Mouse (Mus musculus): ENCODE measurements around the gene 1700037H04Rik. TPM values are rescaled to one million over a fixed set of nuclear protein-coding genes. Genes with fewer than 3 reads are reported as not detected.

1700037H04Rik gene
- polyA plus RNA-seq, 1 experiment, result 75.2 TPM

DNA sequence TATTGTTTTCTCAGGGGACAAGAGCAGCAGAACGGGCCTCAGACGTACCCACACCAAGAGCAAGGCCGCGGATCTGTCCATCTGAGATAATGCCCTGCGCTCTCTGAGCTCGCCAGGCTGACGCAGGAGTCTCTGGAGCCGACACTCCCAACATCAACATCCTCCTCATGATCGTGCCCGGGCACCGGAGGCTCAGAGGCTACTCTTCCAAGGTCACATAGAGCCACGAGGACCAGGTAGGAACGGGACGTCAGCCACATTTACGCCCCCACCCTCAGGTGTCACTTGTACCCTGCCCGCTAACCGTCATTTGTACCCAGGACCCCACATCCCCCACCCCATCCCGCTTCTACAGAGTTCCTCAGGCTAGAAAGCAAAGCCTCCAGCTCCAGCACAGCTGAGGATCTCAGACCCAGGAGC, 380 bp downstream of the 1700037H04Rik start:
- peak overlapping the region; percentile 59 for H3K4me3 ChIP-seq
- peaks cover 11% of the 10 kb centered on the region for H3K79me2 ChIP-seq (ENCODE audit: control insufficient read depth, insufficient read depth)
- H3K4me2 ChIP-seq (ENCODE audit: low read depth), result peak overlapping the region; percentile 75
- no peaks in the 10 kb centered on the region for H3K27me3 ChIP-seq (ENCODE audit: control insufficient read depth, insufficient read depth, insufficient read length)
- peak overlapping the region; percentile 20 for H3ac ChIP-seq (ENCODE audit: control insufficient read depth, insufficient read length)
- no peak for TF ChIP-seq MYOD1 (IDR thresholded peaks at IDR 0.05; ENCODE audit: control insufficient read depth in 1 of 3, insufficient read length in 2 of 3, low read depth in 2 of 3)
- TF ChIP-seq SRF (IDR thresholded peaks at IDR 0.05; ENCODE audit: control insufficient read depth, insufficient read length, low read depth), result no peak
- TF ChIP-seq TCF12 (IDR thresholded peaks at IDR 0.05; ENCODE audit: insufficient read depth, poor library complexity, severe bottlenecking), result no peak
- TF ChIP-seq CEBPB (IDR thresholded peaks at IDR 0.05; ENCODE audit: insufficient read depth, poor library complexity, severe bottlenecking), result no peak
- no peak for TF ChIP-seq E2F4 (IDR thresholded peaks at IDR 0.05; ENCODE audit: insufficient read depth)
- no peak for TF ChIP-seq POLR2A (IDR thresholded peaks at IDR 0.05; ENCODE audit: insufficient read length, low read depth)
- no peak for TF ChIP-seq REST (IDR thresholded peaks at IDR 0.05; ENCODE audit: insufficient read depth, insufficient read length)
- no peak for TF ChIP-seq POLR2AphosphoS2 (IDR thresholded peaks at IDR 0.05; ENCODE audit: insufficient read length, low read depth)
- no peak for TF ChIP-seq USF1 (IDR thresholded peaks at IDR 0.05; ENCODE audit: low read depth)
- no peak for TF ChIP-seq MYOG (IDR thresholded peaks at IDR 0.05; ENCODE audit: control insufficient read depth in 1 of 3, insufficient read depth in 1 of 3, insufficient read length in 2 of 3, low read depth in 2 of 3)
- no peak for TF ChIP-seq TCF3 (IDR thresholded peaks at IDR 0.05; ENCODE audit: insufficient read length, low read depth)
- TF ChIP-seq MAX (IDR thresholded peaks at IDR 0.05; ENCODE audit: low read depth), result no peak
- no peaks in the 10 kb centered on the region for H3K36me3 ChIP-seq (ENCODE audit: control insufficient read depth, insufficient read depth)

DNA sequence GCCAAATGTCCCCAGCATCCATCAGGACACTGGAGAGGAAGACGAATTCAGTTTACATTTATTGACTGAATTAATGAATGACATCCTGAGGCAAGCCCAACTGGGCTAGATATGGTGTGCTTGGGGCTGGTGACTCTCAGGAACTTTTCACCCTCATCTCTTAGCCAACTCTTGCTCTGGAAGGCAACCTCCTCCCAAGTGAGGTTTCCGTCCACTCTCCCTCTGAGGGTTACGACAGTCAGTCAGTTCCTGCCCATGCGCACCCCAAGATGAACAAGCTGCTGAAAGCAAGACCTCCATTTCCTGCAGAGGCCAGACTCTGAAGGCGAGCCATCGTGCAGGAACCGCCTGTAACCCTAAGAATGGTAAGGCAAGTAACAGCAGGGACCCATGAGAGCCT, 2.9 kb downstream of the 1700037H04Rik start:
- Histone ChIP-seq H3K79me2 (ENCODE audit: control insufficient read depth, insufficient read depth) (peaks cover 11% of the 10 kb centered on the region), H3K36me3 (ENCODE audit: control insufficient read depth, insufficient read depth) (no peaks in the 10 kb centered on the region), H3K27me3 (ENCODE audit: control insufficient read depth, insufficient read depth, insufficient read length) (no peaks in the 10 kb centered on the region), H3K4me3 (no peak overlapping the region), H3ac (ENCODE audit: control insufficient read depth, insufficient read length) (no peak overlapping the region), H3K4me2 (ENCODE audit: low read depth) (no peak overlapping the region)
- no peak for TF ChIP-seq TCF12 (IDR thresholded peaks at IDR 0.05; ENCODE audit: insufficient read depth, poor library complexity, severe bottlenecking)
- no peak for TF ChIP-seq TCF3 (IDR thresholded peaks at IDR 0.05; ENCODE audit: insufficient read length, low read depth)
- TF ChIP-seq MYOG (IDR thresholded peaks at IDR 0.05; ENCODE audit: control insufficient read depth in 1 of 3, insufficient read depth in 1 of 3, insufficient read length in 2 of 3, low read depth in 2 of 3), result no peak
- no peak for TF ChIP-seq POLR2A (IDR thresholded peaks at IDR 0.05; ENCODE audit: insufficient read length, low read depth)
- TF ChIP-seq MAX (IDR thresholded peaks at IDR 0.05; ENCODE audit: low read depth), result no peak
- TF ChIP-seq POLR2AphosphoS2 (IDR thresholded peaks at IDR 0.05; ENCODE audit: insufficient read length, low read depth), result no peak
- TF ChIP-seq CEBPB (IDR thresholded peaks at IDR 0.05; ENCODE audit: insufficient read depth, poor library complexity, severe bottlenecking), result no peak
- no peak for TF ChIP-seq E2F4 (IDR thresholded peaks at IDR 0.05; ENCODE audit: insufficient read depth)
- TF ChIP-seq MYOD1 (IDR thresholded peaks at IDR 0.05; ENCODE audit: control insufficient read depth in 1 of 3, insufficient read length in 2 of 3, low read depth in 2 of 3), result no peak
- no peak for TF ChIP-seq USF1 (IDR thresholded peaks at IDR 0.05; ENCODE audit: low read depth)
- no peak for TF ChIP-seq REST (IDR thresholded peaks at IDR 0.05; ENCODE audit: insufficient read depth, insufficient read length)
- no peak for TF ChIP-seq SRF (IDR thresholded peaks at IDR 0.05; ENCODE audit: control insufficient read depth, insufficient read length, low read depth)

DNA sequence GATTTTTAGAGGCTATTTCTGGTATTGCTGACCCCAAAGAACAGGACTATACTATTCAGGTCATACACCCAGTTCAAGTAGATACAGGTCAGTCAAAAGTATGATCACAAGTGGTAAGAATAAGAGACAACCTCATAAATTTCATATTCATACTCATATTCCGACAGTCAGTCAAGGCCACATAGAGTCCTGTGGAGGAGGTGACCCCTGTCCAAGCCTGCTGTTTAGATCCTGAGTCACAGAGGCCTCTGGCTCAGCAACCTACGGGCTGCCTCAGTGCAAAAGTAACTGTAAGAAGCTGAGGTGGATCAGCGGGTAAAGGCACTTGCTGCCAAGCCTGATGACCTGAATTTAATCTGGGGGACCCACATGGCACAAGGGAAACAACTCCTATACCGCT, 5.8 kb downstream of the 1700037H04Rik start:
- Histone ChIP-seq H3K27me3 (ENCODE audit: control insufficient read depth, insufficient read depth, insufficient read length) (no peaks in the 10 kb centered on the region), H3ac (ENCODE audit: control insufficient read depth, insufficient read length) (no peak overlapping the region), H3K36me3 (ENCODE audit: control insufficient read depth, insufficient read depth) (peaks cover 14% of the 10 kb centered on the region), H3K4me2 (ENCODE audit: low read depth) (no peak overlapping the region), H3K4me3 (no peak overlapping the region), H3K79me2 (ENCODE audit: control insufficient read depth, insufficient read depth) (peaks cover 6% of the 10 kb centered on the region)
- TF ChIP-seq REST (IDR thresholded peaks at IDR 0.05; ENCODE audit: insufficient read depth, insufficient read length), result no peak
- TF ChIP-seq SRF (IDR thresholded peaks at IDR 0.05; ENCODE audit: control insufficient read depth, insufficient read length, low read depth), result no peak
- no peak for TF ChIP-seq CEBPB (IDR thresholded peaks at IDR 0.05; ENCODE audit: insufficient read depth, poor library complexity, severe bottlenecking)
- TF ChIP-seq MYOD1 (IDR thresholded peaks at IDR 0.05; ENCODE audit: control insufficient read depth in 1 of 3, insufficient read length in 2 of 3, low read depth in 2 of 3), result no peak
- no peak for TF ChIP-seq MYOG (IDR thresholded peaks at IDR 0.05; ENCODE audit: control insufficient read depth in 1 of 3, insufficient read depth in 1 of 3, insufficient read length in 2 of 3, low read depth in 2 of 3)
- no peak for TF ChIP-seq TCF3 (IDR thresholded peaks at IDR 0.05; ENCODE audit: insufficient read length, low read depth)
- TF ChIP-seq TCF12 (IDR thresholded peaks at IDR 0.05; ENCODE audit: insufficient read depth, poor library complexity, severe bottlenecking), result no peak
- no peak for TF ChIP-seq USF1 (IDR thresholded peaks at IDR 0.05; ENCODE audit: low read depth)
- no peak for TF ChIP-seq E2F4 (IDR thresholded peaks at IDR 0.05; ENCODE audit: insufficient read depth)
- no peak for TF ChIP-seq POLR2AphosphoS2 (IDR thresholded peaks at IDR 0.05; ENCODE audit: insufficient read length, low read depth)
- TF ChIP-seq POLR2A (IDR thresholded peaks at IDR 0.05; ENCODE audit: insufficient read length, low read depth), result no peak
- no peak for TF ChIP-seq MAX (IDR thresholded peaks at IDR 0.05; ENCODE audit: low read depth)

DNA sequence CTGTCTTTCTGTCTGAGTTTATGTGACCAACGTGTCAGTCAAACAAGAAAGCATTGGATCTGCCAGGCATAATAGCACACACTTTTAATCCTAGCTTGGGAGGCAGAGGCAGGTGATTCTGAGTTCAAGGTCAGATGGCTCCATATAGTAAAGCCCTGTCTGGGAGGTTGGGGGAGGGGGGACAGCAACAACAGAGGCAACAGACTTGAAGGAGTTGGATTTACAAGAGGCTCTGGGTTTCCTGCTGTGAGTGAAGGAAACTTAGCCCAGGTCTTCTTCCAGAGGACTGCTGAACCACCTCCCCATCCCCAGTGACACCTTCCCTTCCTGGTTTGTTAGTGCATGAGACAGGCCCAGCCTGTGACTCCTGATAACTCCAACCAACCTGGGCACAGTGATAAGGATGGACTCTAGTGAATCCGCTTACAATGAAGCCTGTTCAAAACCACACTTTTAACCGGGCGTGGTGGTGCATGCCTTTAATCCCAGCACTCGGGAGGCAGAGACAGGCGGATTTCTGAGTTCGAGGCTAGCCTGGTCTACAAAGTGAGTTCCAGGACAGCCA, 7.6 kb downstream of the 1700037H04Rik start:
- H3K4me3 ChIP-seq, result no peak overlapping the region
- no peak overlapping the region for H3ac ChIP-seq (ENCODE audit: control insufficient read depth, insufficient read length)
- no peaks in the 10 kb centered on the region for H3K27me3 ChIP-seq (ENCODE audit: control insufficient read depth, insufficient read depth, insufficient read length)
- TF ChIP-seq TCF3 (IDR thresholded peaks at IDR 0.05; ENCODE audit: insufficient read length, low read depth) (no peak), REST (IDR thresholded peaks at IDR 0.05; ENCODE audit: insufficient read depth, insufficient read length) (no peak), USF1 (IDR thresholded peaks at IDR 0.05; ENCODE audit: low read depth) (no peak), SRF (IDR thresholded peaks at IDR 0.05; ENCODE audit: control insufficient read depth, insufficient read length, low read depth) (no peak), CEBPB (IDR thresholded peaks at IDR 0.05; ENCODE audit: insufficient read depth, poor library complexity, severe bottlenecking) (no peak), MAX (IDR thresholded peaks at IDR 0.05; ENCODE audit: low read depth) (no peak), POLR2A (IDR thresholded peaks at IDR 0.05; ENCODE audit: insufficient read length, low read depth) (no peak), E2F4 (IDR thresholded peaks at IDR 0.05; ENCODE audit: insufficient read depth) (no peak), TCF12 (IDR thresholded peaks at IDR 0.05; ENCODE audit: insufficient read depth, poor library complexity, severe bottlenecking) (no peak), POLR2AphosphoS2 (IDR thresholded peaks at IDR 0.05; ENCODE audit: insufficient read length, low read depth) (no peak), MYOG (IDR thresholded peaks at IDR 0.05; ENCODE audit: control insufficient read depth in 1 of 3, insufficient read depth in 1 of 3, insufficient read length in 2 of 3, low read depth in 2 of 3) (no peak), MYOD1 (IDR thresholded peaks at IDR 0.05; ENCODE audit: control insufficient read depth in 1 of 3, insufficient read length in 2 of 3, low read depth in 2 of 3) (no peak)
- no peaks in the 10 kb centered on the region for H3K79me2 ChIP-seq (ENCODE audit: control insufficient read depth, insufficient read depth)
- H3K4me2 ChIP-seq (ENCODE audit: low read depth), result no peak overlapping the region
- H3K36me3 ChIP-seq (ENCODE audit: control insufficient read depth, insufficient read depth), result peaks cover 28% of the 10 kb centered on the region

All from myocyte (in vitro differentiated cells).